In the genomic region with DNA sequence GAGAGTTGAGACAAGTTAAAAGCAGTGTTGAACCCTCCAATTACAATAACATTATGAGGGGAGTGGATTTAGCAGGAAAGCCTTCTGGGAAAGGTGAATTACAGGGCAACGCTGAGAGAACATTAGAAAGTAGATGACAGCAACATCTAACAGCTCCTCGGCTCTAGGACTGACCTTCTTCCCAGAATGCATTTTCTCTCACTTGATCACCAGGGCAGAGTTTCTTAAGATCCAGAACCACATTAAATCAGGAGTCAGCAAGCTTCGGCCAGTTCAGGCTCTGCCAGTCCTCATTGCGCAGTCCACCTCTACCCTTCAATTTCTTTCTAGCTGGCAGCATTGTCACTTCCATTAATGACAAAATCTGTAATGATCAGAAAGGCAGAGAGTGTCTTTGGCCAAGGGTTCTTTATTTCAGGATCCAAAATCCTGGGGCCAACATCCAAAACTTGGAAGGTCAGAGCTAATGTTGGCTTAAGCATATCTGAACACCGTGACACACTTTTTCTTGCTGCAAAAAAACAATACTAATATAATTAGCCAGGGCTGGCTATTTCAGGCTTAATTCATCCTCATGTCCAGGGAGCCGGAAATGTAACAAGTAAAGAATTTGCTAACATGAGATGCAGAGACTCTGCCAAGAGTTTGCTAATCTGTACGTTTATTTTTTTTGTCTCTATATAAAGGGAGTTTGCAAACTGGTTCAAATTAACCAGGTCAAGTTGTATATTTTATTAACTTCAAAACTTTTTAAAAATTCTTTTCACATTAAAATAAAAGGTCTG, we compare ENCODE assay signal across 15 mouse cellular contexts.
DNase-seq lines count a peak whose midpoint lies in the region; ATAC-seq lines count a peak whose summit lies in the region.
"Had no signal": no experiment of that assay in that cellular context is flagged by ENCODE, and none has a peak within 500 bp of the region (broad histone marks: within the 10 kb centered on the region; RNA-seq: fewer than 3 reads in every experiment).

No protein-coding gene starts in this region.

- 67% methylated on average over 7 of the region's 7 CpGs for WGBS in embryonic facial prominence, embryonic 11.5 days
- WGBS in embryonic facial prominence, embryonic 10.5 days = 77% methylated on average over 7 of the region's 7 CpGs
- 50% methylated on average over 7 of the region's 7 CpGs for WGBS in kidney, embryonic 14.5 days
- 56% methylated on average over 7 of the region's 7 CpGs for WGBS in embryonic facial prominence, embryonic 14.5 days
- WGBS in liver, embryonic 11.5 days = 75% methylated on average over 7 of the region's 7 CpGs

- no peak overlapping the region for H3K9ac ChIP-seq in embryonic facial prominence, embryonic 11.5 days (replicated peaks; ENCODE audit: low read length)
- H3K9ac ChIP-seq in kidney, embryonic 14.5 days (ENCODE audit: low read depth, low read length) = no peak overlapping the region
- no peak overlapping the region for H3K9ac ChIP-seq in embryonic facial prominence, embryonic 14.5 days (ENCODE audit: low read depth, low read length)
- no peak overlapping the region for H3K9ac ChIP-seq in liver, embryonic 11.5 days (ENCODE audit: low read depth, low read length)
- H3K9ac ChIP-seq: embryonic facial prominence, embryonic 15.5 days had no signal

- H3K9me3 ChIP-seq in embryonic facial prominence, embryonic 11.5 days (replicated peaks; ENCODE audit: control insufficient read depth, low read length) = no peaks in the 10 kb centered on the region
- H3K9me3 ChIP-seq in embryonic facial prominence, embryonic 10.5 days = no peaks in the 10 kb centered on the region
- H3K9me3 ChIP-seq in kidney, embryonic 14.5 days (ENCODE audit: control insufficient read depth, low read length) = no peaks in the 10 kb centered on the region
- no peaks in the 10 kb centered on the region for H3K9me3 ChIP-seq in embryonic facial prominence, embryonic 14.5 days (ENCODE audit: control insufficient read depth, low read length)
- H3K9me3 ChIP-seq in liver, embryonic 11.5 days (ENCODE audit: control insufficient read depth, low read length) = no peaks in the 10 kb centered on the region
- H3K9me3 ChIP-seq: embryonic facial prominence, embryonic 15.5 days; megakaryocyte, embryonic 14.5 days had no signal

- H3K4me3 ChIP-seq in embryonic facial prominence, embryonic 11.5 days (ENCODE audit: low read depth, low read length) = no peak overlapping the region
- H3K4me3 ChIP-seq in embryonic facial prominence, embryonic 10.5 days = no peak overlapping the region
- no peak overlapping the region for H3K4me3 ChIP-seq in kidney, embryonic 14.5 days (ENCODE audit: low read length)
- no peak overlapping the region for H3K4me3 ChIP-seq in embryonic facial prominence, embryonic 14.5 days (ENCODE audit: low read depth, low read length)
- H3K4me3 ChIP-seq in liver, embryonic 11.5 days (ENCODE audit: low read depth, low read length) = no peak overlapping the region
- H3K4me3 ChIP-seq: embryonic facial prominence, embryonic 15.5 days; megakaryocyte, embryonic 14.5 days had no signal

- ATAC-seq in embryonic facial prominence, embryonic 11.5 days (replicated peaks; ENCODE audit: insufficient number of reproducible peaks, low FRiP score, low TSS enrichment, low read depth) = no peak
- peak; percentile 48; the same call in 1 of the 2 replicates for ATAC-seq in kidney, embryonic 14.5 days (ENCODE audit: low FRiP score, low TSS enrichment)
- no peak for ATAC-seq in embryonic facial prominence, embryonic 14.5 days (ENCODE audit: low read depth)
- ATAC-seq in liver, embryonic 11.5 days (replicated peaks; ENCODE audit: low FRiP score) = no peak
- ATAC-seq: CD4-positive, CD25-positive, alpha-beta regulatory T cell, adult 4 months; Patski had no signal

- H3K27ac ChIP-seq in embryonic facial prominence, embryonic 11.5 days (replicated peaks; ENCODE audit: low read depth, low read length) = no peak overlapping the region
- H3K27ac ChIP-seq in embryonic facial prominence, embryonic 10.5 days (replicated peaks) = no peak overlapping the region
- peak overlapping the region; percentile 84 for H3K27ac ChIP-seq in kidney, embryonic 14.5 days (ENCODE audit: low read depth, low read length)
- no peak overlapping the region for H3K27ac ChIP-seq in embryonic facial prominence, embryonic 14.5 days (replicated peaks; ENCODE audit: low read depth, low read length)
- H3K27ac ChIP-seq in liver, embryonic 11.5 days (ENCODE audit: low read depth, low read length) = no peak overlapping the region
- H3K27ac ChIP-seq: embryonic facial prominence, embryonic 15.5 days had no signal

- no peaks in the 10 kb centered on the region for H3K27me3 ChIP-seq in embryonic facial prominence, embryonic 11.5 days (ENCODE audit: control insufficient read depth, insufficient read depth, low read length)
- H3K27me3 ChIP-seq in embryonic facial prominence, embryonic 10.5 days (replicated peaks; ENCODE audit: low read depth, poor library complexity, severe bottlenecking) = no peaks in the 10 kb centered on the region
- H3K27me3 ChIP-seq in kidney, embryonic 14.5 days (ENCODE audit: control insufficient read depth, insufficient read depth, low read length) = no peaks in the 10 kb centered on the region
- no peaks in the 10 kb centered on the region for H3K27me3 ChIP-seq in embryonic facial prominence, embryonic 14.5 days (replicated peaks; ENCODE audit: control insufficient read depth, insufficient read depth, low read length)
- H3K27me3 ChIP-seq in liver, embryonic 11.5 days (replicated peaks; ENCODE audit: control insufficient read depth, insufficient read depth, low read length) = no peaks in the 10 kb centered on the region
- H3K27me3 ChIP-seq: embryonic facial prominence, embryonic 15.5 days; megakaryocyte, embryonic 14.5 days had no signal

- peak; percentile 11 for DNase-seq in embryonic facial prominence, embryonic 11.5 days (ENCODE audit: low spot score)
- no peak for DNase-seq in embryonic facial prominence, embryonic 10.5 days (ENCODE audit: low spot score)
- no peak for DNase-seq in kidney, postnatal 25 days
- peak; percentile 62 for DNase-seq in embryonic facial prominence, embryonic 14.5 days (ENCODE audit: low spot score)
- DNase-seq in lung, postnatal 14 days = peak; percentile 3
- no peak for DNase-seq in spleen, postnatal 36 days (ENCODE audit: low spot score in 2 of 2)
- no peak for DNase-seq in liver, embryonic 11.5 days (ENCODE audit: low spot score)
- DNase-seq: layer of hippocampus, postnatal 36 days; liver; right cerebral cortex, postnatal 14 days had no signal

- H3K4me2 ChIP-seq in embryonic facial prominence, embryonic 11.5 days (ENCODE audit: low read depth, low read length) = no peak overlapping the region
- H3K4me2 ChIP-seq in kidney, embryonic 14.5 days (replicated peaks; ENCODE audit: low read depth, low read length) = no peak overlapping the region
- H3K4me2 ChIP-seq in embryonic facial prominence, embryonic 14.5 days (ENCODE audit: low read depth, low read length) = no peak overlapping the region
- no peak overlapping the region for H3K4me2 ChIP-seq in liver, embryonic 11.5 days
- H3K4me2 ChIP-seq: embryonic facial prominence, embryonic 15.5 days had no signal

- no peaks in the 10 kb centered on the region for H3K36me3 ChIP-seq in embryonic facial prominence, embryonic 11.5 days (replicated peaks; ENCODE audit: control insufficient read depth, insufficient read depth, low read depth, low read length)
- no peaks in the 10 kb centered on the region for H3K36me3 ChIP-seq in embryonic facial prominence, embryonic 10.5 days (replicated peaks)
- H3K36me3 ChIP-seq in kidney, embryonic 14.5 days (ENCODE audit: control insufficient read depth, insufficient read depth, low read length) = no peaks in the 10 kb centered on the region
- no peaks in the 10 kb centered on the region for H3K36me3 ChIP-seq in embryonic facial prominence, embryonic 14.5 days (ENCODE audit: control insufficient read depth, insufficient read depth, low read length)
- no peaks in the 10 kb centered on the region for H3K36me3 ChIP-seq in liver, embryonic 11.5 days (ENCODE audit: control insufficient read depth, insufficient read depth, low read length)
- H3K36me3 ChIP-seq: embryonic facial prominence, embryonic 15.5 days had no signal

- H3K4me1 ChIP-seq in embryonic facial prominence, embryonic 11.5 days (ENCODE audit: control insufficient read depth, insufficient read depth, low read length) = no peaks in the 10 kb centered on the region
- 0 out of 2 replicates have a peak, but pooled peaks cover 4% of the 10 kb centered on the region for H3K4me1 ChIP-seq in embryonic facial prominence, embryonic 10.5 days
- no peaks in the 10 kb centered on the region for H3K4me1 ChIP-seq in kidney, embryonic 14.5 days (ENCODE audit: control insufficient read depth, insufficient read depth, low read length)
- no peaks in the 10 kb centered on the region; the same call in 1 of the 2 replicates for H3K4me1 ChIP-seq in embryonic facial prominence, embryonic 14.5 days (ENCODE audit: control insufficient read depth, insufficient read depth, low read length)
- H3K4me1 ChIP-seq in liver, embryonic 11.5 days (replicated peaks; ENCODE audit: control insufficient read depth, insufficient read depth, low read length) = no peaks in the 10 kb centered on the region
- H3K4me1 ChIP-seq: embryonic facial prominence, embryonic 15.5 days; megakaryocyte, embryonic 14.5 days had no signal

Comparison
In these comparisons a context has a peak if more than half of its experiments do, and no peak if none do; other contexts are left out.
1. DNase-seq: peak in embryonic facial prominence, embryonic 11.5 days (single experiment), embryonic facial prominence, embryonic 14.5 days (single experiment) and lung, postnatal 14 days (single experiment); none in embryonic facial prominence, embryonic 10.5 days (single experiment), kidney, postnatal 25 days (0 of 2), spleen, postnatal 36 days (0 of 2) and liver, embryonic 11.5 days (single experiment).